Mouse (Mus musculus): ENCODE results near the gene Phf21a.

Gene Phf21a

GRCm38 (mm10) chr2:92182146-92182756 lies 89.3 kb downstream of the Phf21a start:
- H3K27me3 ChIP-seq (ENCODE audit: control insufficient read depth, insufficient read depth, low read length, poor library complexity, severe bottlenecking): no peaks in the 10 kb centered on the region
- no peaks in the 10 kb centered on the region for H3K36me3 ChIP-seq (ENCODE audit: control insufficient read depth, insufficient read depth, low read length, poor library complexity, severe bottlenecking)
- no peak for DNase-seq (ENCODE audit: low read depth, low spot score)

- Histone ChIP-seq H3K27me3 (ENCODE audit: control insufficient read depth, insufficient read depth, low read length, poor library complexity, severe bottlenecking) (no peaks in the 10 kb centered on the region), H3K36me3 (ENCODE audit: control insufficient read depth, insufficient read depth, low read length, poor library complexity, severe bottlenecking) (no peaks in the 10 kb centered on the region)
- peak; percentile 87 for DNase-seq (ENCODE audit: low read depth, low spot score)
Measured at GRCm38 (mm10) chr2:92182981-92183501, 90.1 kb downstream of the Phf21a start.

- peak; percentile 90 for DNase-seq (ENCODE audit: low read depth, low spot score)
- Histone ChIP-seq H3K27me3 (ENCODE audit: control insufficient read depth, insufficient read depth, low read length, poor library complexity, severe bottlenecking) (no peaks in the 10 kb centered on the region), H3K36me3 (ENCODE audit: control insufficient read depth, insufficient read depth, low read length, poor library complexity, severe bottlenecking) (no peaks in the 10 kb centered on the region)
Measured at GRCm38 (mm10) chr2:92183613-92184076, 90.7 kb downstream of the Phf21a start.

GRCm38 (mm10) chr2:92184077-92184921 lies 91.4 kb downstream of the Phf21a start:
- Histone ChIP-seq H3K27me3 (ENCODE audit: control insufficient read depth, insufficient read depth, low read length, poor library complexity, severe bottlenecking) (no peaks in the 10 kb centered on the region), H3K36me3 (ENCODE audit: control insufficient read depth, insufficient read depth, low read length, poor library complexity, severe bottlenecking) (no peaks in the 10 kb centered on the region)
- DNase-seq (ENCODE audit: low read depth, low spot score): peak; percentile 50

GRCm38 (mm10) chr2:92185062-92185765 lies 92.3 kb downstream of the Phf21a start:
- DNase-seq (ENCODE audit: low read depth, low spot score): peak; percentile 67
- no peaks in the 10 kb centered on the region for H3K27me3 ChIP-seq (ENCODE audit: control insufficient read depth, insufficient read depth, low read length, poor library complexity, severe bottlenecking)
- peaks cover 2% of the 10 kb centered on the region; the same call in 1 of the 2 replicates for H3K36me3 ChIP-seq (ENCODE audit: control insufficient read depth, insufficient read depth, low read length, poor library complexity, severe bottlenecking)

GRCm38 (mm10) chr2:92185766-92186450 lies 93.0 kb downstream of the Phf21a start:
- H3K36me3 ChIP-seq (ENCODE audit: control insufficient read depth, insufficient read depth, low read length, poor library complexity, severe bottlenecking): peaks cover 2% of the 10 kb centered on the region; the same call in 1 of the 2 replicates
- DNase-seq (ENCODE audit: low read depth, low spot score): no peak

GRCm38 (mm10) chr2:92187061-92187460 lies 94.1 kb downstream of the Phf21a start:
- peaks cover 2% of the 10 kb centered on the region; the same call in 1 of the 2 replicates for H3K36me3 ChIP-seq (ENCODE audit: control insufficient read depth, insufficient read depth, low read length, poor library complexity, severe bottlenecking)
- peak; percentile 29 for DNase-seq (ENCODE audit: low read depth, low spot score)
- H3K27me3 ChIP-seq (ENCODE audit: control insufficient read depth, insufficient read depth, low read length, poor library complexity, severe bottlenecking): no peaks in the 10 kb centered on the region

More at GRCm38 (mm10) chr2:92185766-92186450, 93.0 kb downstream of the Phf21a start:
- no peaks in the 10 kb centered on the region for H3K27me3 ChIP-seq (ENCODE audit: control insufficient read depth, insufficient read depth, low read length, poor library complexity, severe bottlenecking)

GRCm38 (mm10) chr2:92188744-92189143 lies 95.8 kb downstream of the Phf21a start:
- no peaks in the 10 kb centered on the region for H3K27me3 ChIP-seq (ENCODE audit: control insufficient read depth, insufficient read depth, low read length, poor library complexity, severe bottlenecking)
- DNase-seq (ENCODE audit: low read depth, low spot score): no peak
- peaks cover 2% of the 10 kb centered on the region; the same call in 1 of the 2 replicates for H3K36me3 ChIP-seq (ENCODE audit: control insufficient read depth, insufficient read depth, low read length, poor library complexity, severe bottlenecking)

- Histone ChIP-seq H3K27me3 (ENCODE audit: control insufficient read depth, insufficient read depth, low read length, poor library complexity, severe bottlenecking) (no peaks in the 10 kb centered on the region), H3K36me3 (ENCODE audit: control insufficient read depth, insufficient read depth, low read length, poor library complexity, severe bottlenecking) (peaks cover 2% of the 10 kb centered on the region; the same call in 1 of the 2 replicates)
- DNase-seq (ENCODE audit: low read depth, low spot score): no peak
Measured at GRCm38 (mm10) chr2:92190960-92191359, 98.0 kb downstream of the Phf21a start.

GRCm38 (mm10) chr2:92191826-92192581 lies 99.1 kb downstream of the Phf21a start:
- peaks cover 2% of the 10 kb centered on the region; the same call in 1 of the 2 replicates for H3K36me3 ChIP-seq (ENCODE audit: control insufficient read depth, insufficient read depth, low read length, poor library complexity, severe bottlenecking)
- H3K27me3 ChIP-seq (ENCODE audit: control insufficient read depth, insufficient read depth, low read length, poor library complexity, severe bottlenecking): no peaks in the 10 kb centered on the region
- DNase-seq (ENCODE audit: low read depth, low spot score): peak; percentile 85

GRCm38 (mm10) chr2:92198126-92198525 lies 105.2 kb downstream of the Phf21a start:
- no peak for DNase-seq (ENCODE audit: low read depth, low spot score)
- Histone ChIP-seq H3K27me3 (ENCODE audit: control insufficient read depth, insufficient read depth, low read length, poor library complexity, severe bottlenecking) (no peaks in the 10 kb centered on the region), H3K36me3 (ENCODE audit: control insufficient read depth, insufficient read depth, low read length, poor library complexity, severe bottlenecking) (no peaks in the 10 kb centered on the region)

- H3K36me3 ChIP-seq (ENCODE audit: control insufficient read depth, insufficient read depth, low read length, poor library complexity, severe bottlenecking): no peaks in the 10 kb centered on the region
- no peaks in the 10 kb centered on the region for H3K27me3 ChIP-seq (ENCODE audit: control insufficient read depth, insufficient read depth, low read length, poor library complexity, severe bottlenecking)
- DNase-seq (ENCODE audit: low read depth, low spot score): no peak
Measured at GRCm38 (mm10) chr2:92198747-92199146, 105.8 kb downstream of the Phf21a start.

- Histone ChIP-seq H3K27me3 (ENCODE audit: control insufficient read depth, insufficient read depth, low read length, poor library complexity, severe bottlenecking) (no peaks in the 10 kb centered on the region), H3K36me3 (ENCODE audit: control insufficient read depth, insufficient read depth, low read length, poor library complexity, severe bottlenecking) (no peaks in the 10 kb centered on the region)
- no peak for DNase-seq (ENCODE audit: low read depth, low spot score)
Measured at GRCm38 (mm10) chr2:92199562-92200286, 106.8 kb downstream of the Phf21a start.

All from splenic B cell, adult 2 months (primary cell).